14 mouse cellular contexts compared by ENCODE assay signal in genomic region chr4:140084064-140084463, GRCm38 (mm10).
DNase-seq lines count a peak whose midpoint lies in the region; ATAC-seq and TF ChIP-seq lines count a peak whose summit lies in the region.
"Had no signal": no experiment of that assay in that cellular context is flagged by ENCODE, and none has a peak within 500 bp of the region (broad histone marks: within the 10 kb centered on the region; RNA-seq: fewer than 3 reads in every experiment).

No protein-coding gene starts in this region.

- peaks cover 22% of the 10 kb centered on the region for H3K4me1 ChIP-seq in forebrain, embryonic 13.5 days
- H3K4me1 ChIP-seq in forebrain, embryonic 10.5 days = peaks cover 19% of the 10 kb centered on the region
- H3K4me1 ChIP-seq in hindbrain, embryonic 15.5 days (replicated peaks) = peaks cover 30% of the 10 kb centered on the region
- H3K4me1 ChIP-seq in hindbrain, embryonic 12.5 days = peaks cover 11% of the 10 kb centered on the region
- no peaks in the 10 kb centered on the region for H3K4me1 ChIP-seq in cortical plate, adult 2 months (ENCODE audit: control insufficient read depth, insufficient read depth, low read length)
- H3K4me1 ChIP-seq in limb, embryonic 10.5 days = no peaks in the 10 kb centered on the region
- H3K4me1 ChIP-seq: liver, embryonic 15.5 days; megakaryocyte, embryonic 14.5 days had no signal

- 84% methylated on average over 5 of the region's 5 CpGs for WGBS in forebrain, embryonic 13.5 days
- 78% methylated on average over 5 of the region's 5 CpGs for WGBS in forebrain, embryonic 10.5 days
- 79% methylated on average over 5 of the region's 5 CpGs for WGBS in hindbrain, embryonic 15.5 days
- 68% methylated on average over 5 of the region's 5 CpGs for WGBS in hindbrain, embryonic 12.5 days
- WGBS in limb, embryonic 10.5 days = 86% methylated on average over 5 of the region's 5 CpGs

- no peak overlapping the region for H3K4me2 ChIP-seq in forebrain, embryonic 13.5 days
- no peak overlapping the region for H3K4me2 ChIP-seq in hindbrain, embryonic 15.5 days
- no peak overlapping the region for H3K4me2 ChIP-seq in hindbrain, embryonic 12.5 days (replicated peaks)
- H3K4me2 ChIP-seq: liver, embryonic 15.5 days had no signal

- no peaks in the 10 kb centered on the region for H3K9me3 ChIP-seq in forebrain, embryonic 13.5 days (replicated peaks)
- H3K9me3 ChIP-seq in forebrain, embryonic 10.5 days = no peaks in the 10 kb centered on the region
- H3K9me3 ChIP-seq in hindbrain, embryonic 15.5 days = no peaks in the 10 kb centered on the region
- no peaks in the 10 kb centered on the region for H3K9me3 ChIP-seq in hindbrain, embryonic 12.5 days (replicated peaks)
- H3K9me3 ChIP-seq in limb, embryonic 10.5 days (replicated peaks) = no peaks in the 10 kb centered on the region
- H3K9me3 ChIP-seq: liver, embryonic 15.5 days had no signal

- H3K27me3 ChIP-seq in forebrain, embryonic 13.5 days = no peaks in the 10 kb centered on the region
- H3K27me3 ChIP-seq in forebrain, embryonic 10.5 days (ENCODE audit: poor library complexity, severe bottlenecking) = no peaks in the 10 kb centered on the region
- H3K27me3 ChIP-seq in hindbrain, embryonic 15.5 days = no peaks in the 10 kb centered on the region
- H3K27me3 ChIP-seq in hindbrain, embryonic 12.5 days = no peaks in the 10 kb centered on the region
- H3K27me3 ChIP-seq in limb, embryonic 10.5 days (ENCODE audit: low read depth, poor library complexity, severe bottlenecking) = no peaks in the 10 kb centered on the region
- H3K27me3 ChIP-seq: liver, embryonic 15.5 days; megakaryocyte, embryonic 14.5 days had no signal

- peak overlapping the region; percentile 55; the same call in 1 of the 2 replicates for H3K27ac ChIP-seq in forebrain, embryonic 13.5 days
- H3K27ac ChIP-seq in forebrain, embryonic 10.5 days = no peak overlapping the region
- H3K27ac ChIP-seq in hindbrain, embryonic 15.5 days (replicated peaks) = peak overlapping the region; percentile 41
- H3K27ac ChIP-seq in hindbrain, embryonic 12.5 days = no peak overlapping the region
- peak overlapping the region; percentile 66 for H3K27ac ChIP-seq in cortical plate, adult 2 months (ENCODE audit: insufficient read depth, low read length)
- H3K27ac ChIP-seq in limb, embryonic 10.5 days = peak overlapping the region; percentile 20; the same call in 1 of the 2 replicates
- H3K27ac ChIP-seq: liver, embryonic 15.5 days had no signal

- DNase-seq in forebrain, embryonic 10.5 days (ENCODE audit: extremely low spot score, low spot score) = no peak
- DNase-seq in limb, embryonic 10.5 days (ENCODE audit: low spot score) = no peak
- no peak for DNase-seq in thymus, postnatal 0 days (ENCODE audit: low spot score)
- DNase-seq: embryo, embryonic 11 days; kidney, adult 18-20 months; lung, postnatal 10 days; right cerebral cortex, postnatal 14 days had no signal

- TF ChIP-seq CTCF in cortical plate, adult 2 months (IDR thresholded peaks at IDR 0.05; ENCODE audit: extremely low read depth, insufficient read depth, low read length) = no peak

- H3K4me3 ChIP-seq in forebrain, embryonic 13.5 days = no peak overlapping the region
- H3K4me3 ChIP-seq in forebrain, embryonic 10.5 days = no peak overlapping the region
- H3K4me3 ChIP-seq in hindbrain, embryonic 15.5 days = no peak overlapping the region
- H3K4me3 ChIP-seq in hindbrain, embryonic 12.5 days = no peak overlapping the region
- H3K4me3 ChIP-seq in cortical plate, adult 2 months (ENCODE audit: insufficient read depth, low read length) = no peak overlapping the region
- no peak overlapping the region for H3K4me3 ChIP-seq in limb, embryonic 10.5 days
- H3K4me3 ChIP-seq: gastrocnemius, adult 2 months; liver, embryonic 15.5 days; megakaryocyte, embryonic 14.5 days had no signal

- TF ChIP-seq POLR2A in cortical plate, adult 2 months (IDR thresholded peaks at IDR 0.05; ENCODE audit: extremely low read depth, insufficient read depth, low read length) = no peak

- H3K36me3 ChIP-seq in forebrain, embryonic 13.5 days (ENCODE audit: poor library complexity, severe bottlenecking) = no peaks in the 10 kb centered on the region
- no peaks in the 10 kb centered on the region for H3K36me3 ChIP-seq in forebrain, embryonic 10.5 days (replicated peaks)
- H3K36me3 ChIP-seq in hindbrain, embryonic 15.5 days = no peaks in the 10 kb centered on the region
- H3K36me3 ChIP-seq in hindbrain, embryonic 12.5 days = no peaks in the 10 kb centered on the region
- no peaks in the 10 kb centered on the region for H3K36me3 ChIP-seq in limb, embryonic 10.5 days
- H3K36me3 ChIP-seq: liver, embryonic 15.5 days had no signal

- H3K9ac ChIP-seq in forebrain, embryonic 13.5 days = 0 out of 2 replicates have a peak overlapping the region, but pooled peaks have one; percentile 26
- no peak overlapping the region for H3K9ac ChIP-seq in hindbrain, embryonic 15.5 days
- H3K9ac ChIP-seq in hindbrain, embryonic 12.5 days = no peak overlapping the region
- H3K9ac ChIP-seq: liver, embryonic 15.5 days had no signal

- no peak for ATAC-seq in forebrain, embryonic 13.5 days
- no peak for ATAC-seq in hindbrain, embryonic 15.5 days (ENCODE audit: low FRiP score, low read depth)
- no peak for ATAC-seq in hindbrain, embryonic 12.5 days (ENCODE audit: low FRiP score)

Comparison
In these comparisons a context has a peak if more than half of its experiments do, and no peak if none do; other contexts are left out.
1. H3K27ac ChIP-seq: peak in forebrain, embryonic 13.5 days (single experiment), hindbrain, embryonic 15.5 days (single experiment), cortical plate, adult 2 months (single experiment) and limb, embryonic 10.5 days (single experiment); none in forebrain, embryonic 10.5 days (single experiment) and hindbrain, embryonic 12.5 days (single experiment).